Mouse (Mus musculus) monocyte, adult 5-6 weeks (primary cell): ENCODE results near the gene Taok1. TPM values are rescaled to one million over a fixed set of nuclear protein-coding genes. Genes with fewer than 3 reads are reported as not detected.
"Not testable (repeated sequence)": the region's sequence is repeated elsewhere in the genome, so short reads cannot be mapped to it uniquely, and the experiment has no call there.

Experiments used
- ATAC-seq: fragments of 153-309, 156-312 bp; replicated peaks from 2 replicates; pipeline ENCODE4 v1.8.0; 2017; ENCODE audit warnings: mild to moderate bottlenecking; ENCODE audit not compliant: low TSS enrichment, insufficient number of reproducible peaks, severe bottlenecking, poor library complexity, low FRiP score
- total RNA-seq: library from RNA; stranded (forward); fragments of 200-1000, 200-491, 200-594 nt; gene quantifications from 3 replicates; pipeline ENCODE4 v1.2.3, GENCODE M21; 2017

The Taok1 gene
- total RNA-seq, 1 experiment from 2014 or later: 68.0 TPM

- ATAC-seq: no peak
These were observed 10.3 kb downstream of the Taok1 start for GRCm38 (mm10) chr11:77597266-77597665.

GRCm38 (mm10) chr11:77591388-77591787 is 16.2 kb downstream of the Taok1 start:
- no peak for ATAC-seq

- ATAC-seq: peak; percentile 56
These were observed 16.8 kb downstream of the Taok1 start for GRCm38 (mm10) chr11:77590801-77591200.

- no peak for ATAC-seq
These were observed 22.4 kb downstream of the Taok1 start for GRCm38 (mm10) chr11:77585201-77585600.

GRCm38 (mm10) chr11:77545261-77545660 is 62.4 kb downstream of the Taok1 start:
- ATAC-seq: no peak

- ATAC-seq: no peak
These were observed 75.3 kb downstream of the Taok1 start for GRCm38 (mm10) chr11:77532202-77532846.

- ATAC-seq: no peak
These were observed 76.8 kb downstream of the Taok1 start for GRCm38 (mm10) chr11:77530862-77531261.

- ATAC-seq: no peak
These were observed 78.0 kb downstream of the Taok1 start for GRCm38 (mm10) chr11:77529644-77530043.

- ATAC-seq: not testable (repeated sequence)
These were observed 79.2 kb downstream of the Taok1 start for GRCm38 (mm10) chr11:77528420-77528819.

GRCm38 (mm10) chr11:77525804-77526486 is 81.7 kb downstream of the Taok1 start:
- ATAC-seq: no peak

GRCm38 (mm10) chr11:77520601-77521529 is 86.8 kb downstream of the Taok1 start:
- ATAC-seq: peak; percentile 63

GRCm38 (mm10) chr11:77519043-77519442 is 88.6 kb downstream of the Taok1 start, which contains the start of gene Gm10392:
Gm10392 (minus strand) TSS chr11:77519198.
- peak; percentile 51; the same call in 1 of the 2 replicates for ATAC-seq

- no peak for ATAC-seq
These were observed 89.4 kb downstream of the Taok1 start for GRCm38 (mm10) chr11:77518051-77518798.

GRCm38 (mm10) chr11:77516553-77517425 is 90.8 kb downstream of the Taok1 start:
- ATAC-seq: no peak

GRCm38 (mm10) chr11:77515637-77516552 is 91.7 kb downstream of the Taok1 start, which contains the start of gene Trp53i13:
Trp53i13 (minus strand) TSS chr11:77515980.
- no peak for ATAC-seq

GRCm38 (mm10) chr11:77514832-77515636 is 92.6 kb downstream of the Taok1 start, which contains the start of gene Abhd15:
Abhd15 (plus strand) TSS chr11:77515121.
- ATAC-seq: peak; percentile 25
